In genomic region chr7:69740495-69740894, GRCm38 (mm10) we compare ENCODE assay signal across 20 mouse cellular contexts.
A peak's percentile ranks its signal among the peaks of the same experiment; 100 is the strongest.
DNase-seq lines count a peak whose midpoint lies in the region; ATAC-seq and TF ChIP-seq lines count a peak whose summit lies in the region.
"Had no signal": no experiment of that assay in that cellular context is flagged by ENCODE, and none has a peak within 500 bp of the region (broad histone marks: within the 10 kb centered on the region; RNA-seq: fewer than 3 reads in every experiment).

No protein-coding gene starts in this region.

- no peak overlapping the region for H3K9ac ChIP-seq in kidney, postnatal 0 days (ENCODE audit: low read depth, low read length)
- no peak overlapping the region for H3K9ac ChIP-seq in midbrain, embryonic 14.5 days (replicated peaks; ENCODE audit: low read length)
- H3K9ac ChIP-seq: heart, embryonic 12.5 days; hindbrain, embryonic 12.5 days; liver, embryonic 12.5 days had no signal

- DNase-seq in gastrocnemius, adult 2 months, result no peak
- no peak for DNase-seq in gastrocnemius, postnatal 36 days
- peak; percentile 27 for DNase-seq in kidney, adult 18-20 months
- peak; percentile 35 for DNase-seq in kidney, postnatal 0 days (ENCODE audit: low spot score)
- DNase-seq in left cerebral cortex, adult 8-10 months (ENCODE audit: low spot score in 2 of 2), result no peak
- no peak for DNase-seq in midbrain, embryonic 14.5 days
- no peak for DNase-seq in cerebellum, adult 9-11 months
- DNase-seq: adrenal gland, adult 8-10 months; cerebellum, postnatal 10 days; heart, postnatal 14 days; lung, adult 2 months; lung, postnatal 36 days; right cerebral cortex, postnatal 4 days had no signal

- H3K36me3 ChIP-seq in kidney, postnatal 0 days (ENCODE audit: insufficient read depth, low read length), result no peaks in the 10 kb centered on the region
- H3K36me3 ChIP-seq in midbrain, embryonic 14.5 days (ENCODE audit: control insufficient read depth, insufficient read depth, low read length), result no peaks in the 10 kb centered on the region
- H3K36me3 ChIP-seq: heart, embryonic 12.5 days; hindbrain, embryonic 12.5 days; liver, embryonic 12.5 days had no signal

- WGBS in kidney, postnatal 0 days, result 12% methylated on average over 6 of the region's 6 CpGs
- WGBS in midbrain, embryonic 14.5 days, result 82% methylated on average over 6 of the region's 6 CpGs

- H3K9me3 ChIP-seq in kidney, postnatal 0 days (replicated peaks; ENCODE audit: low read length), result no peaks in the 10 kb centered on the region
- H3K9me3 ChIP-seq in midbrain, embryonic 14.5 days (ENCODE audit: control insufficient read depth, low read length), result no peaks in the 10 kb centered on the region
- H3K9me3 ChIP-seq: heart, embryonic 12.5 days; hindbrain, embryonic 12.5 days; liver, embryonic 12.5 days had no signal

- H3K4me3 ChIP-seq in gastrocnemius, adult 2 months, result peak overlapping the region; percentile 33
- no peak overlapping the region; the same call in 1 of the 2 replicates for H3K4me3 ChIP-seq in kidney, postnatal 0 days (replicated peaks; ENCODE audit: low read depth, low read length)
- H3K4me3 ChIP-seq in midbrain, embryonic 14.5 days (replicated peaks; ENCODE audit: low read depth, low read length), result no peak overlapping the region
- H3K4me3 ChIP-seq: heart, embryonic 12.5 days; hindbrain, embryonic 12.5 days; left cerebral cortex, adult 2 months; liver, embryonic 12.5 days had no signal

- ATAC-seq in kidney, postnatal 0 days (replicated peaks; ENCODE audit: low FRiP score, low read depth), result no peak
- ATAC-seq in midbrain, embryonic 14.5 days (ENCODE audit: low FRiP score, low TSS enrichment), result no peak
- ATAC-seq: CD4-positive, CD25-positive, alpha-beta regulatory T cell, adult 4 months; forebrain, embryonic 16.5 days; liver, embryonic 12.5 days; Patski had no signal

- intact Hi-C loops in gastrocnemius, adult 2 months (cut with DNase I), result no loop called here
- intact Hi-C loops in gastrocnemius, postnatal 36 days (cut with DNase I), result no loop called here

- no peaks in the 10 kb centered on the region for H3K4me1 ChIP-seq in kidney, postnatal 0 days (replicated peaks; ENCODE audit: insufficient read depth, low read length)
- no peaks in the 10 kb centered on the region for H3K4me1 ChIP-seq in midbrain, embryonic 14.5 days (ENCODE audit: control insufficient read depth, insufficient read depth, low read length)
- H3K4me1 ChIP-seq: heart, embryonic 12.5 days; liver, embryonic 12.5 days had no signal

- TF ChIP-seq CTCF in gastrocnemius, adult 2 months (IDR thresholded peaks at IDR 0.05), result no peak
- no peak for TF ChIP-seq CTCF in kidney, postnatal 0 days (IDR thresholded peaks at IDR 0.05; ENCODE audit: low read depth)

- H3K4me2 ChIP-seq in kidney, postnatal 0 days (ENCODE audit: low read length), result peak overlapping the region; percentile 45
- no peak overlapping the region for H3K4me2 ChIP-seq in midbrain, embryonic 14.5 days (ENCODE audit: low read length)
- H3K4me2 ChIP-seq: heart, embryonic 12.5 days; hindbrain, embryonic 12.5 days; liver, embryonic 12.5 days had no signal

- no peak overlapping the region for H3K27ac ChIP-seq in gastrocnemius, adult 2 months
- no peak overlapping the region for H3K27ac ChIP-seq in kidney, postnatal 0 days
- no peak overlapping the region for H3K27ac ChIP-seq in midbrain, embryonic 14.5 days (replicated peaks; ENCODE audit: low read depth, low read length)
- H3K27ac ChIP-seq: hindbrain, embryonic 12.5 days; left cerebral cortex, adult 2 months; liver, embryonic 12.5 days had no signal

- no peaks in the 10 kb centered on the region for H3K27me3 ChIP-seq in kidney, postnatal 0 days (ENCODE audit: insufficient read depth, low read length)
- H3K27me3 ChIP-seq in midbrain, embryonic 14.5 days (ENCODE audit: control insufficient read depth, insufficient read depth, low read length), result no peaks in the 10 kb centered on the region
- H3K27me3 ChIP-seq: heart, embryonic 12.5 days; hindbrain, embryonic 12.5 days; liver, embryonic 12.5 days had no signal

Comparison
In these comparisons a context has a peak if more than half of its experiments do, and no peak if none do; other contexts are left out.
1. DNase-seq: peak in kidney, adult 18-20 months (single experiment) and kidney, postnatal 0 days (single experiment); none in gastrocnemius, adult 2 months (single experiment), gastrocnemius, postnatal 36 days (0 of 2), left cerebral cortex, adult 8-10 months (0 of 2), midbrain, embryonic 14.5 days (single experiment) and cerebellum, adult 9-11 months (single experiment).